Mouse (Mus musculus) bone marrow macrophage, adult 2 months (primary cell): Measurements from ENCODE around the gene Cfap100. TPM values are rescaled to one million over a fixed set of nuclear protein-coding genes. Genes with fewer than 3 reads are reported as not detected.

ENCODE experiments used
- H3K27ac ChIP-seq: 2 replicates; pipeline ENCODE4 v1.5.1; 2012; ENCODE audit warnings: low read depth, low read length; ENCODE audit not compliant: insufficient read depth
- H3K4me1 ChIP-seq: 2 replicates; pipeline ENCODE4 v1.6.1; 2012; ENCODE audit warnings: low read length; ENCODE audit not compliant: control insufficient read depth, insufficient read depth
- H3K4me3 ChIP-seq: 2 replicates; pipeline ENCODE4 v1.5.1; 2012; ENCODE audit warnings: mild to moderate bottlenecking, low read length, moderate library complexity; ENCODE audit not compliant: insufficient read depth
- CTCF ChIP-seq: IDR thresholded peaks from 2 replicates; pipeline ENCODE4 v1.5.1; 2012; ENCODE audit warnings: low read depth, mild to moderate bottlenecking, low read length, moderate library complexity
- POLR2A ChIP-seq: IDR thresholded peaks from 2 replicates; pipeline ENCODE4 v1.6.1; 2012; ENCODE audit warnings: mild to moderate bottlenecking, low read depth, low read length, borderline replicate concordance
- polyA plus RNA-seq: library from polyadenylated mRNA; stranded (reverse); fragments of >200 nt; gene quantifications from 2 replicates; pipeline ENCODE4 v1.2.4, GENCODE M21; 2012; ENCODE audit not compliant: missing spikeins, insufficient read depth, insufficient read length

Gene Cfap100
- polyA plus RNA-seq, result not detected in 2 replicates

DNA sequence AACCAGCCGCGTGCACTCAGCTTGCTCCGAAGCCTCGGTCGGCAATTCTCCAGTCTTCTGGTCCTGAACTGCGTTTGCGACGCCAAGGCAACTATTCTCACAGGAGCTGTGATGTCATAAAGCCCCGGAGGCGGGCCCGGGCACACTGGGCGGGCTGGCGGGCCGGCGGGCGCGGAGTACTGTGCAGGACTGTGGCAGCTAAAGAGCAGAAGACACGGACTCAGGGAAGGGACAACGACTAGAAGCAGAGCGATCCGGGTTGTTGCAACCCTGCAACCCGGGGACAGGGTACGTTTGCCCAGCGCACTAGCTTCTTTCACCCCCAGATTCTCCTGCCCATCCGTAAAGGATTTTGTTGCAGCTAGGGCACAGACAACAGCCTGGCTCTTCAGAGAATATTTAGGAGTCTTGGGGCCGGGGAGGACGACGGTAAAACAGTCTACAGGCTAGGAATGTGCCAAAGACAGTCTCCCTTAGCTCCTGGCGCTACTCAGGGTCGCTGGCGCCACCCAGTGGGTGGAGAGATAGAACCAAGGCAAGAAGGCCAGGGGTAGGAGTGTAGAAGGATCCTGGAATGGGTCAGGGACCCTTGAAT, at the start of gene Cfap100:
Cfap100 (minus strand) TSS at position 418 of the 595 bp plus-strand sequence.
- H3K4me3 ChIP-seq, result peak within 1 kb of the TSS; percentile 38
- peaks cover 2% of the 10 kb centered on the region; the same call in 1 of the 2 replicates for H3K4me1 ChIP-seq
- H3K27ac ChIP-seq, result no peak within 1 kb of the TSS
- TF ChIP-seq POLR2A (no peak), CTCF (peak; percentile 40; the same call in 1 of the 2 replicates)

DNA sequence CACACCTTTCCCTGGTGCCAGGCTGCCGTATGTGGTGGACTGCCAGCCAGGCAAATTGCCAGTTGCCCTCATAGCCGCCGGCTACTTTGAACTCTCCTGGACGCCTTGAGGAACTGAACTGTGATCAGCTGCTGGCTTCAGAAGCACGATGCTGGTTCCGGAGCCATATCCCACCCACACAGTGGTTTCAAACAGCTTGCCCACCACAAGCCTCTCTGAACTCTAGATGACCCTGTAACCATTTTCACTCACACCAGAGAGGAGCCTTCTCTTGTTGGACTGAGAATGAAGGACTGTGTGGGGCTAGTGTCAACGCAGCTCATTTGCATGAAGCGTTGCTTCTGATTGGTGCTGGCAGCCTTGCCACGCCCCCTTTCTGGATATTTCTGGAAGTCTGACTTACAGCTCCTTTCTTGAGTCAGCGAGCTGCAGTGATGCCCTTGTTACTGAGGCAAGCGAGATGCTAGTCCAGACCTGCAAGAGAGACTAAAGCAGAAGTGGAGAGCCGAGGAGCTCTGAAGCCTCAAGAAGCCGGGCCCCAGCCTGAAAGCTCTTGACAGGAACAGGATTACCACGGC, 48.4 kb upstream of the Cfap100 start:
- peaks cover 4% of the 10 kb centered on the region for H3K4me1 ChIP-seq
- peak overlapping the region; percentile 22; the same call in 1 of the 2 replicates for H3K4me3 ChIP-seq
- no peak overlapping the region for H3K27ac ChIP-seq
- TF ChIP-seq POLR2A (no peak), CTCF (no peak)

DNA sequence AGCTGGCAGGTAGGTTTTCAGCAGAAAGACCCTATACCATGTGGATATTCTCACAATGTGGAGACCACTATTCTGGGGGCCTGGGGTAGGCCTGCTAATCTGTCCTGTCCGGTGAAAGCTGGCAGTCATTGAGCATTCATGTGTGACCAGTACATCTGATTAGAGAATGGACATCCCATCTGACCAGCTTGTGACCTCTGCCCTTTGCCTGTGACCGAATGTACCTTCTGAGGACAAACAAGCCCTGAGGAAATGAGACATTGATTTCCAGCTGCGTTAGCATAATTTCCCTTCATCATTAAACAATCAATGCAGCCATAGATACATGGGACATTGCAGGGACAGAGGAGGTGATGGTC, 47.2 kb upstream of the Cfap100 start:
- TF ChIP-seq CTCF, result no peak
- no peak for TF ChIP-seq POLR2A
- Histone ChIP-seq H3K4me3 (no peak overlapping the region), H3K4me1 (peaks cover 4% of the 10 kb centered on the region), H3K27ac (no peak overlapping the region)

DNA sequence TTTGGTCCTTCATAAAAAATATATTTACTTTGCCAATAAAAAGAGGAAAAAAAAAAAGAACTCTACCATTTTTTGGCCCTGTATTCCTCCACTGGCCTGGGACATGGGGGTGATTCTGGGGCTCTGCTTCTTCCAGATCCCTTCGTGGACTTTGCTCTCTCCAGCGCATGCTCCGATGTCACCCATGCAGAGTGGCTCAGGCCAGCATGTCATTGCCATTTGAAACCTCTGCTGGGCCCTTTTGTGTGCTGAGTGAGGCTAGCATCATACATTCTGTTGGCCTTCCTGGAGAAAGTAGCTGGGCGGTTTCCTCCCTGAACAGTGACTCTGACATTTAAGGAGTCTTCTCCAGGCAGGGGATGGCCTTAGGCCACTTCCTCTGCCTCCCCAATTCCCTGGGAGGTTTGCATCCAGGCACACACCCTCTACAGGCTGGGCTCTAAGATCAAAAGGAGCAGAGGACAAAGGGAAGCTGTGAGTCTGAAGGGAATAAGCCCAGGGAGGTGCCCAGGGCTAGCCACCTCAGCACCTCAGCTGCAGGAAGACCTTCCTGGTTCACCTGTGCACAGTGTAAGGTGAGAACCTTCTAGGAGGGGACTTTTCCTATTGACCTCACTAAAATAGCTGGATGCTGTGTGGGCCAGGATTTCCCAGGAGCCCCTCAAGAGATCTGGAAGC, 46.7 kb upstream of the Cfap100 start:
- no peak overlapping the region for H3K4me3 ChIP-seq
- H3K27ac ChIP-seq, result no peak overlapping the region
- TF ChIP-seq POLR2A (no peak), CTCF (no peak)
- H3K4me1 ChIP-seq, result peaks cover 4% of the 10 kb centered on the region

DNA sequence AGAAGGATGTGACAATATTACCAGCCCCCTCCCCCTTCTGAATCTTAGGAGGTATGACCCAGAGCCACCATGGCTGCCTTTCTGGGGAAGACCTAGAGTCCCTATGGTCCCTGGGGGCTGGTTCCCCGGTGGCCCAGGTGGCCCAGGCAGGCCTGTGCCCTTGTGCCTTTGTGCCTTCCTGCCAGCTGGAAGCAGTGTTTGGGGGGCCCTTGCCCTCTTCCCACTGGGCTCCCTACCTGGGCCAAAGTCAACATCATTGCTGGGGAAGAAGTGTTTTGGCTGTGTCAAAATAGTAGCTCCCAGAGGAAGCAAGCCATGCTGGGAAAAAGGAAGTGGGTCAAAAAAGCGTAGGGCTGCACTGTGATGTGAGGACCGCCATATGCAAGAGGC, 45.8 kb upstream of the Cfap100 start:
- Histone ChIP-seq H3K4me3 (no peak overlapping the region), H3K4me1 (peaks cover 4% of the 10 kb centered on the region)
- TF ChIP-seq POLR2A (no peak), CTCF (no peak)

DNA sequence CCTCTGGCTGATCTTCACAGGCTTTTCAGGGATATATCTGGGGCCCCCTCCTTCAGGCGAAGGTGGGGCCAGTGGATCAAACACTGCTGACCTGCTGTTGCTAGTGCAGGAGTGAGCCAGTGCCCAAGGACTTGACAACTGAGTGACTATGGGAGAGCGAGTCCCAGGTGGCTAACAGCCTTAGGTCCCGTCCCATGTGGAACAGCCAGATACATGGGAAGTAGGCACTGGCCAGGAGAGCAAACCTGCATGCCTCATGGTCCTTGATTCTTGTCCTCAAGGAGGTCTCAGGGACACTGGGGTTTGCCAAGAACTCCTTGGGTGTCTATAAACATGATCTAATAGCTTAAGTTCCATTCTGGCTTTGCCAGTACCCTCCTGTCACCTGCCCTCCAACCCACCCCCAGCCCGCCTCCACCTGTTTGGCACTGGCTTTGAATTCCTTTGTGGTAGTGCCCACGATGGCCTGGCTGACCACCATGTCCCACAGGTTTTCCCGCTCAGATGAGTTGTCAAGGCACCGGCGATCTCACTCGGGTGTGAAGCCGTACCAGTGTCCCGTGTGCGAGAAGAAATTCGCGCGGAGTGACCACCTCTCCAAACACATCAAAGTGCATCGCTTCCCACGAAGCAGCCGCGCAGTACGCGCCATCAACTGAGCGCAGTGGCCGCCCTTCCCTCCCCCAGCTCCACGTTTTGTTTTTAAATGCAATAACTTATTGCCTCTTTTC, 45.2 kb upstream of the Cfap100 start:
- TF ChIP-seq POLR2A (no peak), CTCF (no peak)
- Histone ChIP-seq H3K4me1 (peaks cover 4% of the 10 kb centered on the region), H3K27ac (no peak overlapping the region), H3K4me3 (no peak overlapping the region)

More for the DNA sequence above, 45.8 kb upstream of the Cfap100 start:
- H3K27ac ChIP-seq, result no peak overlapping the region

DNA sequence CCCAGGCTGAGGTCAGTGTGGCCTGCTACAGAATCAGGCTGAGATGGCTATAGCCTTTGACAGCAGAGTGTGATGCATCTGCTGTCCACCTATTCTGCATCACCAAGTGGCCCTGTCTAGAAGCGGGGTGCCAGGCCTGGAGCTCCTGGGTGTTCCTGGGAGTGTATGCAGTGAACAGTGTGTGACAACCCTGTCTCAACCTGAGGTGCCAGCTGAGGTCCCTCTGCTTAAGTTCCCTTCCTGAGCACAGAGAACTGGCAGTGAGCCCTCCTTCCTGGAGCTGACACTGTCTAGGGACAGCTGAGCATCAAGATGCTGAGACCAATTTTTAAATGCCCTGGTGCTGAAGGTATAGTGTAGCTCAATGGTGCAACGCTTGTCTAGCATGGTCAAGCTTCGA, 44.1 kb upstream of the Cfap100 start:
- Histone ChIP-seq H3K4me1 (peaks cover 3% of the 10 kb centered on the region), H3K4me3 (no peak overlapping the region)

DNA sequence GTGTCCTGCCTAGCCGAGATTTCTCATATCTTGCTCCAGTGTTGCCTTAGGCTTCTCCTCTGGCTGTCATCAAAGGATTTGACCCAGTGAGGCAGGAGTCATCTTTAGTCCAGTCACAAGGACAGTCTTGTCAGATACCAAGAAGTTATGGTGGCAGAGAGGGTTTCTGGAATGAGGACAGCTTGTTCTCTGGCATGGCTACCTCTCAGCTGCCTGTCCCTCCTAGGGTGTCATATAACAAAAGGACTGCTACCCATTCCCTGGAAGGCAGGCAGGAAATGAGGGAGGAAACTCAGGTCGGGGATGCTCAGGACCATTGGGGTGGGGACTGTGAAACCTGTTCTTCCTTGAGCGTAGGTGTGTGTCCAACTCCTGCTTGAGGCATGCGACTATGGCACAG, 43.5 kb upstream of the Cfap100 start:
- H3K4me1 ChIP-seq, result no peaks in the 10 kb centered on the region
- H3K4me3 ChIP-seq, result no peak overlapping the region
- no peak overlapping the region for H3K27ac ChIP-seq
- TF ChIP-seq CTCF (no peak), POLR2A (no peak)

More for the DNA sequence above, 44.1 kb upstream of the Cfap100 start:
- no peak overlapping the region for H3K27ac ChIP-seq
- TF ChIP-seq CTCF (no peak), POLR2A (no peak)

DNA sequence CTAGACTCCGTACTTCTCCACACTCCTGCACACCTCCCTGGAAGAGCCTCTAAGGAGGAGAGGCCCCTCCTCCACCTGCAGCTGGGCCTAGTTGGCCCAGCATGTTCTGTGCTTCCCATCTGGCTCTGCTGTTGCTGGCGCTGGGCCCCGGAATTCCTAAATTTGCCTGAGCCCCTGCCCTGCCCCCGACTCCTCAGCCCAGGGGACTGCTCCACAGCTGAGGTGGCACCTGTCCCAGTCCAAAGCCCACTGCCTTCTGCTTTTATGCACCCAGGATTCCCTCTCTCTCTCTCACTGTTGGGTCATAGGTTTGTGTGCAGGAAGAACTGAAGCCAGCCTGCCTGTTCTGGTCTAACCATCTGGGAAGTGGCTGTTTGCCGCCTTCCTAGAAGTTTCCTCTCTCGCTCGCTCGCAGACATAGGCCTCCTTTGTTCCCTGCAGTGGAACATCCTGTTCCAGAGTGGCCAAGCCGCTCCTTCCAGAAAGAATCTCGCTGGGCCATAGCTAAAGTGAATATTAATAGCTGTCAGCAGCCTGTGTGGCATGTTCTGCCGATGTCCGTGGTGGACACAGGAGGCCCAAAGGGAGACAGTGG, 42.4 kb upstream of the Cfap100 start:
- no peak for TF ChIP-seq POLR2A
- TF ChIP-seq CTCF, result no peak
- H3K4me3 ChIP-seq, result no peak overlapping the region
- no peak overlapping the region for H3K27ac ChIP-seq
- no peaks in the 10 kb centered on the region for H3K4me1 ChIP-seq
